Mouse (Mus musculus) hindbrain, embryonic 16.5 days (tissue): Measurements from ENCODE around the gene Asb18. TPM values are rescaled to one million over a fixed set of nuclear protein-coding genes. Genes with fewer than 3 reads are reported as not detected.

ENCODE experiments used
- ATAC-seq: fragments of 200-750 bp; cut with Nextera tagmentation; 2 replicates; pipeline ENCODE4 v1.8.0; 2017; ENCODE audit warnings: moderate TSS enrichment, moderate library complexity
- H3K27ac ChIP-seq: fragments of 300-500 bp; sonication (generic); 2 replicates; pipeline ENCODE4 v1.5.1; 2014; ENCODE audit warnings: low read depth, mild to moderate bottlenecking, control low read depth, low read length, moderate library complexity
- H3K27me3 ChIP-seq: fragments of 300-500 bp; sonication (generic); replicated peaks from 2 replicates; pipeline ENCODE4 v1.6.1; 2014; ENCODE audit warnings: low read length; ENCODE audit not compliant: control insufficient read depth, insufficient read depth
- H3K36me3 ChIP-seq: fragments of 300-500 bp; sonication (generic); 2 replicates; pipeline ENCODE4 v1.6.1; 2014; ENCODE audit warnings: mild to moderate bottlenecking, low read length, moderate library complexity, mixed read lengths; ENCODE audit not compliant: control insufficient read depth, insufficient read depth
- H3K4me1 ChIP-seq: fragments of 300-500 bp; sonication (generic); 2 replicates; pipeline ENCODE4 v1.6.1; 2014; ENCODE audit warnings: low read depth, low read length; ENCODE audit not compliant: control insufficient read depth, insufficient read depth
- H3K4me2 ChIP-seq: fragments of 300-500 bp; sonication (generic); 2 replicates; pipeline ENCODE4 v1.6.1; 2014; ENCODE audit warnings: mild to moderate bottlenecking, low read length, control low read depth, moderate library complexity
- H3K4me3 ChIP-seq: fragments of 300-500 bp; sonication (generic); 2 replicates; pipeline ENCODE4 v1.5.1; 2014; ENCODE audit warnings: mild to moderate bottlenecking, low read length, control low read depth, moderate library complexity
- H3K9ac ChIP-seq: fragments of 300-500 bp; sonication (generic); 2 replicates; pipeline ENCODE4 v1.6.1; 2014; ENCODE audit warnings: low read depth, mild to moderate bottlenecking, control low read depth, low read length, moderate library complexity
- H3K9me3 ChIP-seq: fragments of 300-500 bp; sonication (generic); 2 replicates; pipeline ENCODE4 v1.6.1; 2014; ENCODE audit warnings: mild to moderate bottlenecking, low read length, moderate library complexity; ENCODE audit not compliant: control insufficient read depth
- WGBS: fragments of 180-500 bp; shearing (Covaris S2); extraction: QIAGEN DNeasy Blood & Tissue Kit; methylation state at CpG from one replicate; pipeline ENCODE4 v1.1.7; 2014; 5-methylcytosine and 5-hydroxymethylcytosine counted together
- polyA plus RNA-seq: library from polyadenylated mRNA; unstranded; fragments of >200 nt; fragmentation: Nextera tagmentation; extraction: Ambion mirVana; gene quantifications from 2 replicates; pipeline ENCODE4 v1.2.1, GENCODE M21; 2015

The Asb18 gene
- polyA plus RNA-seq: 0.67 and 0.75 TPM in 2 replicates

DNA sequence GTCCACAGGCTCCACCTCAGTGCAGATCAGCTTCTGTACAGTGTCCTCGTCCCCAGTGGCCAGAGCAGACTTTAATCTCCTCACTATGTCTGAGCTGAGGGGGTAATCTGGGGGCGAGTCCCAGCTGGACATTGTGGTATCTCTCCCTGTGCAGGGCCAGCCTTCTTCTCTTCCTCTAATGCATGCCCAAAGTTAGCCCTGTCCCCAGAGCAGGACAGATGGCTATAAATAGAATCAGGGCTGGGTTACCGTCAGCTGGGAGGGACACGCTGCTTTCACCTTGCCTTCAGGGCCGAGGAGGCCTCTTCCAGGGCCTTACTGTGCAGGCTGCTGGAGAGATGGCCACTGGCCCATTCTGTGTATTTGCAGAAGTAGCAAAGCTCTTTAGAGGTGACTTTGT, at the start of gene Asb18:
Gene Asb18 (minus strand): TSS at position 221 of the 400 bp plus-strand sequence.
- no peaks in the 10 kb centered on the region for H3K36me3 ChIP-seq
- H3K9me3 ChIP-seq: no peaks in the 10 kb centered on the region
- no peak within 1 kb of the TSS for H3K27ac ChIP-seq
- ATAC-seq: no peak
- no peaks in the 10 kb centered on the region for H3K4me1 ChIP-seq
- H3K4me2 ChIP-seq: no peak within 1 kb of the TSS
- 84% methylated on average over 5 of the region's 5 CpGs for WGBS
- H3K4me3 ChIP-seq: no peak within 1 kb of the TSS
- H3K9ac ChIP-seq: no peak within 1 kb of the TSS
- no peaks in the 10 kb centered on the region for H3K27me3 ChIP-seq

DNA sequence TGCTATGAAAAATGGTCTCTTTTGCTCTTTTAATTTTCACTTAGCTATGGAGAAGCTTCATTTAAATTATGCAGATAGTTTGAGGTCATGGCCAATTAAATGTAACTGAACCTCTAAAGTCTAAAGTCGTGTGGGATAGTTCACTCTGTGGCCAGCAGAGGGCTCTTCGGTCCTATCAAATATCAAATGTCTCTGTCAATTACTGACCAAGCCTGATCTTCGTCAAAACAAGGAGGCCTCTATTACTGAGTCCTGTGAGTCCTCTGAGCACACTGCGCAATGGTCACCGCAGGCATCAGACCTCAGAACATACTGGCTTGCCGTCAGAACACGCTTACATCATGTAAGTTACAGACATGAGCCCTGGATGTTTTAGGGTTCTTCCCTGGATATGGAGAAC, 46.1 kb upstream of the Asb18 start:
- Histone ChIP-seq H3K36me3 (no peaks in the 10 kb centered on the region), H3K4me1 (no peaks in the 10 kb centered on the region), H3K27ac (no peak overlapping the region), H3K4me3 (no peak overlapping the region), H3K9ac (no peak overlapping the region), H3K4me2 (no peak overlapping the region), H3K9me3 (no peaks in the 10 kb centered on the region), H3K27me3 (no peaks in the 10 kb centered on the region; the same call in 1 of the 2 replicates)
- ATAC-seq: peak; percentile 63
- WGBS: 19% methylated on average over 7 of the region's 7 CpGs

DNA sequence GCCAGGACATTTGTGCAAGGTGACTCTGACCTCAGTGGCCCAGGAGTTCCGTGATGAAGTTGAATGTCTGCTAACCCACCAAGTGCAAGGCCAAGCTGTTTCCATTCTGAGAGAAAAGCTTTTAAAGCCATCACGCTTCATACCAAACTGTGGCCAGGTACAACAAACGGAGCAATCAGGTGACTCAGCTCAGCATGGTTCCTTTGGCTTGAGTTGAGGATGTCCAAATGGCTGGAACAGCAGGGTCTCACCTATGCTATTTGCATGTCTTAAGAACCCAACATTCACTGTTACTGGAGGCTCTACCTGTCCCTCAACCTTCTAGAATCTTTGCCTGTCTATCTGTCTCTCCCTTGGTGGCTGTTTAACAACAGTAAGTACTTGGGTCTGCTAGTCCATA, 45.6 kb upstream of the Asb18 start:
- no peak for ATAC-seq
- H3K4me3 ChIP-seq: no peak overlapping the region
- no peak overlapping the region for H3K9ac ChIP-seq
- H3K9me3 ChIP-seq: no peaks in the 10 kb centered on the region
- no peaks in the 10 kb centered on the region; the same call in 1 of the 2 replicates for H3K27me3 ChIP-seq
- no peak overlapping the region for H3K27ac ChIP-seq
- H3K4me1 ChIP-seq: no peaks in the 10 kb centered on the region
- no peak overlapping the region for H3K4me2 ChIP-seq
- no peaks in the 10 kb centered on the region for H3K36me3 ChIP-seq
- WGBS: 67% methylated on average over 3 of the region's 3 CpGs

DNA sequence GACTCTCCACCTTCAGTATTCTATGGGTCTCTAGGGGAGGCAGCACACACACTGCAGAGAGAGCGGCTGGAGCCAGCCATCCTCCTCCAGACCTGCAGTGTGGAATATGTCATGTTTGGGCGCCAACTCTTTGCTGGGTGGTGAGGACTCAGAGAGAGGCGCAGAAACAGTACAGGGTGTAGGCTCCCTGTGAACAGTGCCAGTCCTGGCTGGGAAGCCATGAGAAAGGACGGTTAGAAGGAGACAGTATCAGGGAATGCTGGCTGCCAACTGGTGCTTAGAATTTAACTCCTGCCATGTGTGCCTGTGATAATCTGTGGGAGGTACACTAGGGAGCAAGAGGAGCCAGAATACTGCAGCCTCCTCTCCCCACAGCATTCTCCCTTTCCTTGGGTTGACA, 40.5 kb upstream of the Asb18 start:
- Histone ChIP-seq H3K27ac (no peak overlapping the region), H3K36me3 (no peaks in the 10 kb centered on the region), H3K9me3 (no peaks in the 10 kb centered on the region), H3K27me3 (no peaks in the 10 kb centered on the region; the same call in 1 of the 2 replicates), H3K9ac (no peak overlapping the region; the same call in 1 of the 2 replicates), H3K4me3 (no peak overlapping the region), H3K4me2 (no peak overlapping the region), H3K4me1 (peaks cover 5% of the 10 kb centered on the region)
- ATAC-seq: no peak
- WGBS: 84% methylated on average over 4 of the region's 4 CpGs

DNA sequence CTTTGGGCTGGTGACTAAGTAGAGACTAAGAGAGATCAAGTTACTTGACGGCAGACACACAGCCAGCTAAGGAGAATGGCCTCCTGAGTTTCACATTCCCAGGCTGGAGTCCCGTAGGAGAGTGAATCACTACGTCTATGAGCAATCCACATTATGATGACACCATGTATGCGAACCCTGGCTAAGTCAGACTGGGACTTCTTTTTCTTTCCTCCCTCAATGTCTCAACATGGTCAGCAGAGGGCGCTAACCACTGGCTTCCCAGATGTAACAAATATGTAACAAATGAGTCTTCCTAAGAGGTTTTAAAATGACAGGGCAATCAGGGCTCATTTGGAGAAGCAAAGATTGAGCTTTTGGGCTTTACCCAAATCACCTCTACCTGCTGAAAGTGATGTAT, 36.9 kb upstream of the Asb18 start:
- WGBS: 41% methylated on average over 5 of the region's 5 CpGs
- no peak overlapping the region for H3K4me2 ChIP-seq
- H3K9ac ChIP-seq: no peak overlapping the region
- no peaks in the 10 kb centered on the region for H3K9me3 ChIP-seq
- peaks cover 10% of the 10 kb centered on the region for H3K4me1 ChIP-seq
- H3K27ac ChIP-seq: no peak overlapping the region
- no peak for ATAC-seq
- H3K36me3 ChIP-seq: no peaks in the 10 kb centered on the region
- H3K27me3 ChIP-seq: no peaks in the 10 kb centered on the region
- H3K4me3 ChIP-seq: no peak overlapping the region

DNA sequence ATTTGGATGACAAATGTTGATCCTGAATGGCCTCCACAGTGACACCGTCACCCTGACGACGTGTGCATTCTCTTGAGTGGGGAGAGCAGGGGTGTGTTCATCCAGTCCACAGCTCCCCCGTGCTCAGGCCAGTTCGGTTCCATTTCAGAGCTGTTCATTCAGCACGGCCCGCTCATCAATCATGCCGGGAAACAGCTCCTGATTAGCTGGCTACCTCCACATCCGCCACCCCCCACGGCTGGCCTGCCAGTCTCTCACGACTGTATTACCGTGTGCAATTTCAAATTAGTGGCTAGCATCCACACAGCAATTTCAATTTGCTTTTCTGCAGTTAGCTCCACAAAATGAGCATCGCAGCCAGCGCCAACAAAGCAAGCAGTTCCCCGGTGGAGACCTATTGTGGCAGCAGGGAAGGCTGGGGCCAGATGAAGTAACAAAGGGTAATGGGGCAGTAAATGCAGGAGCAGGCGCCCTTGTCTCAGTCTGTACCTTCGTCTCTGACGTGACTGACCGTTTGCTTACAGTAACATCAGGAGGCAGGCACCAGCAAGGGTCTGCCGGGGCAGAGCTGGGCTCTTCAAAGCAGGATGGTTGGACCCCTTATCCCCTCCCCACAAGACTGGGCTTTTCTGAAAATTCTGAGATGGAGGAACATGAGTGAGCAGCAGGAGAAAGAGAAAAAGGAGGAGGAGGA, 35.7 kb upstream of the Asb18 start:
- Histone ChIP-seq H3K9me3 (no peaks in the 10 kb centered on the region), H3K27ac (0 out of 2 replicates have a peak overlapping the region, but pooled peaks have one; percentile 52), H3K36me3 (no peaks in the 10 kb centered on the region), H3K4me3 (no peak overlapping the region), H3K27me3 (no peaks in the 10 kb centered on the region), H3K9ac (peak overlapping the region; percentile 4; the same call in 1 of the 2 replicates), H3K4me1 (peaks cover 10% of the 10 kb centered on the region), H3K4me2 (0 out of 2 replicates have a peak overlapping the region, but pooled peaks have one; percentile 1)
- ATAC-seq: peak; percentile 69
- WGBS: 24% methylated on average over 20 of the region's 20 CpGs

DNA sequence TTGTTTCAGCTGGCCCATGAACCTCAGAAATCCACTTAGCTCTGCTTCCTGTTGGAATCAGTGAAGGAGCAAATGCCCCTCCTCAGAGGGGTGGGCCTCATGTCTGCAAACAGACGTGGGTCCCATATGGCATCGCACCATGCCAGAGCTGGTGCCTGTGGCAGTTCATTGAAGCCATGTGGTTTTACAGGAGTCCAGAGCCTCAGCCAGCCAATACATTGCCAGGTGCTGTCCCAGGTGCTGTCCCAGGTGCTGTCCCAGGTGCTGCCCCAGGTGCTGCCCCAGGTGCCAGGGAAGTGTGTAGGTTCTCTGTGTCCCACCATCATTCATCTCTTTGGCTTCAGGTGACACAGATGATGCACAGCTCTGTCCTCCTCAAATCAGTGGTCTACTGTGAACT, 13.8 kb upstream of the Asb18 start:
- ATAC-seq: no peak; the same call in 1 of the 2 replicates
- H3K27ac ChIP-seq: no peak overlapping the region
- H3K36me3 ChIP-seq: no peaks in the 10 kb centered on the region
- no peaks in the 10 kb centered on the region for H3K4me1 ChIP-seq
- no peak overlapping the region for H3K4me3 ChIP-seq
- H3K9ac ChIP-seq: no peak overlapping the region
- H3K9me3 ChIP-seq: no peaks in the 10 kb centered on the region
- H3K27me3 ChIP-seq: no peaks in the 10 kb centered on the region
- WGBS: 73% methylated on average over 2 of the region's 2 CpGs
- no peak overlapping the region for H3K4me2 ChIP-seq

DNA sequence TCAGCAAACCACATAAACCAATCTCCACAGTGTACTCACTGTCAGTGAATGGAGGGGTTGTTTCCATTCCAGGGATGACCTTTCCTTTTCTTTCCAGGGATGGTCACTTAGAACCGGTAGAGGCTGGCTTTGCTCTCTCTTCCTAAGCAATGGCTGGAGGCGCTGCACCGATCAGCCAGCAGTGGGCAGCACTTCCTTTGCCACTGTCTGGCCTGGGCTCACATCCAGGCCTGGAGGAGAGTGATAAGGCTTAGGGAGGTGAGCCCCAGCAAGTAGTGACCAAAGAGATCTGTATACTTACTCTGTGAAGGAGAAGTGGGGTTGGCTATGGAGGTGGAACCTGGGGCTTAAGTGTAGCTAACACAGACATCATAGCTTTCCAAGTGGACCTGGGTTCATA, 12.5 kb upstream of the Asb18 start:
- no peak for ATAC-seq
- Histone ChIP-seq H3K9me3 (no peaks in the 10 kb centered on the region), H3K4me1 (no peaks in the 10 kb centered on the region), H3K4me3 (no peak overlapping the region), H3K27ac (no peak overlapping the region), H3K4me2 (no peak overlapping the region), H3K27me3 (no peaks in the 10 kb centered on the region), H3K9ac (no peak overlapping the region), H3K36me3 (no peaks in the 10 kb centered on the region)
- 19% methylated on average over 3 of the region's 3 CpGs for WGBS

DNA sequence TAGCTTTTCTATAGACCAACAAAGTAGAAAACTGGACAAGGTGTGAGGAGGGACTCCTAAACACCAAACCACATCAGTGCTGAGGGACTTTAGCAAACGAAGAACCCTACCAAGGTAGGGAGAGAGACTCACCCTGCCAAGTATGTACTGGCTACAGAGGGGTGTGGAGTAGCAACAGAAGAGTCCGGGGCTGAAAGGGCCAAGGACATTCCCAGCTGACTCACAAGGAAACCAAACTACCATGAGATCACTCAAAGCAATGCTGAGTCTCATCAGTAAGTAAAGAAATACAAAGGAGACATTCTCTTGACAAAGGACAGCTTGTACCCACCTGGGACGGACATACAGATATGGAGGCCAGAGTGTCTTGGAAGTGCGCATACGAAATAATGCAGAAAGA, 5.9 kb upstream of the Asb18 start:
- H3K4me2 ChIP-seq: no peak overlapping the region
- WGBS: 85% methylated on average over 5 of the region's 5 CpGs
- H3K4me1 ChIP-seq: no peaks in the 10 kb centered on the region
- H3K9ac ChIP-seq: no peak overlapping the region
- no peak overlapping the region for H3K4me3 ChIP-seq
- H3K27me3 ChIP-seq: no peaks in the 10 kb centered on the region
- H3K36me3 ChIP-seq: no peaks in the 10 kb centered on the region
- ATAC-seq: no peak
- H3K9me3 ChIP-seq: no peaks in the 10 kb centered on the region
- H3K27ac ChIP-seq: no peak overlapping the region
